Mouse (Mus musculus) heart, postnatal 10 days (tissue): ENCODE measurements around the gene Tmem87b. TPM values are rescaled to one million over a fixed set of nuclear protein-coding genes. Genes with fewer than 3 reads are reported as not detected.
A peak's percentile ranks its signal among the peaks of the same experiment; 100 is the strongest.

Source experiments
- DNase-seq, 2 experiments: peaks; one replicate each; pipeline ENCODE4 v3.0.0; 2021
- intact Hi-C: fragments of 180-260 bp; cut with DNase I; formaldehyde crosslinking; loops from one replicate; pipeline ENCODE4 v1.15.1; 2025
- total RNA-seq, 2 experiments: library from RNA; stranded (reverse); gene quantifications; 2 replicates each; pipeline ENCODE4 v1.2.3; 2021

The Tmem87b gene
- total RNA-seq, 2 experiments from 2014 or later = 24.0 to 25.5 TPM

- peak; percentile 78 to 79 for DNase-seq
- intact Hi-C loops = loop anchor here (1.0 to 5.0 kb wide), 2 partner anchors 65 to 119 kb away; partner anchors contain the start of gene Mertk
Measured at GRCm38 (mm10) chr2:128817387-128817785, 532 bp upstream of the Tmem87b start.

GRCm38 (mm10) chr2:128818956-128819643 is 1.2 kb downstream of the Tmem87b start:
- intact Hi-C loops = loop anchor here (5.0 kb wide), 1 partner anchor 67 kb away; no protein-coding TSS in a partner anchor
- peak in 1 of 2 experiments; percentile 34 for DNase-seq

- intact Hi-C loops = no loop called here
- DNase-seq = no peak
Measured at GRCm38 (mm10) chr2:128820631-128821030, 2.7 kb downstream of the Tmem87b start.

DNA sequence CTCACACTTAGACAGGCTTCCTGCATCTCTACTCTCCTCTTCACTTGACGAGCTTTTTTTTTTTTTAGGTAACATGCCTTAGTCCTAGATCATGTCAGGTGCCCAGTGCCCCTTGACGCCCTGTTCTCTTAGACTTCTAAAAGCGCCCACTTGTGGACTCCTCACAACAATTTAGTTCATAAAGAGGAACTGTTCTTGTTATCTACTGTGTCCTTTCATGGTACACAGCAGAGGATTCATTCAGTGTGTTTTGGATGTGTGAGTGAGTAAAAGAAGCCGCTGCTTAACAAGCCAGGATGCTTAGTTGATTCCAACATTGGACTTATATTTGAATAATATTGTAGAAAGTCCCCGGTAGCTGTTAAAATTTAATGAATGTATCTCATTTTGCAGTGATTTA is 6.0 kb downstream of the Tmem87b start:
- intact Hi-C loops = no loop called here
- DNase-seq = no peak

- no peak for DNase-seq
- intact Hi-C loops = no loop called here
Measured at GRCm38 (mm10) chr2:128827787-128828186, 9.9 kb downstream of the Tmem87b start.

DNA sequence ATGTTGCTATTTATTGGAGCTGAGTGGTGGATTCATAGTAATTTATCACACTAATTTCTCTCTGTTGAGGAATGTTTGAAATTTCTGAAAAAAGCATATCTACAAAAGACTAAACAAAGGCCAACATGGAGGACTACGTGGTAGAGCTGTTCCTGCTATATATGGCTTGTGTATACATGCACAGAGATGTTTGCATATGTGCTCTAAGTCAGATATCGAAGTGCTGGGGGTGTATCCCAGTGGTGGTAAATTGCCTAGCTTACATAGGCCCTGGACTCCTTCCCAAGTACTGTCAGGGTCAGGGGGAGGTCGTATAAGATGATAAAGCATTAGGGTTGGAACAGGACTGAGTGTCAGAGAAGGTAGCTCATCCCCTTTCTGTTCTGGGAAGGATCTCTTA is 14.7 kb downstream of the Tmem87b start:
- no peak for DNase-seq
- intact Hi-C loops = no loop called here

DNA sequence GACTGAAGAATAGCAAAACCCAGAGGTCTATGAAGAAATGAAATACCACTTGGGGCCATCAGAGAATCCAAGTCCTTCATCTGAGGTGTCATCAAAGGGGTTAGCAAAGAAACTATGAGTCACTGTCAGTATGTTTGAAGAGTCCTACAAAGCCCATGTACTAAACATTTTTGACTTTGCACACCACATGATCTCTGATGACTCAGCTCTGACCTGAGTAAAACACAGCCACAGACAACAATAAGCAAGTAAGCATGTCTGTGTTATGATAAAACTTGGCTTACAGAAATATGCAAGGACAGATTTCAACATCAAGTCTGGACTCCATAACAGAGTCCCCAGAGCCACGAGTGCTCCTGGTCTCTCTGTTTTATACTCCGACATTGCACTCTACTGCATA is 15.1 kb downstream of the Tmem87b start:
- no peak for DNase-seq
- intact Hi-C loops = no loop called here

DNA sequence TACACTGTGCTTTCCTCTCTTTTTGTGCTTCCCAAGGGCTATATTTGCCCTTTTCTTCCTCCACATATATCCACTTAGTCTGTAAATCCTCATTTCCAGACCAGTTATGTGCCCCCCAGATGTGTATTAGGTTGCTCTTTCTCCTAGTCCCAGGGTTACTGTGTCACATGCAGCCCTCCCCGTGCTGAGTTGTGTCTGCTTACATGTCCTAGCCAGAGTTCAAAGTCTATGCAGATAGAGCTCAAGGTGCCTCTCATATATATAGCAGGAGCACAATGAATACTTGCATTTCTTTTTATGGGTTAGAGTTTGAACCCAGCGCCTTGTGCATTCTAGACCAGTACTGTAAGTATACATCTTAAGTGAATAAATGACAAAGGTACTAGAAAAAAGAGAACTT is 15.5 kb downstream of the Tmem87b start:
- DNase-seq = no peak
- intact Hi-C loops = no loop called here

DNA sequence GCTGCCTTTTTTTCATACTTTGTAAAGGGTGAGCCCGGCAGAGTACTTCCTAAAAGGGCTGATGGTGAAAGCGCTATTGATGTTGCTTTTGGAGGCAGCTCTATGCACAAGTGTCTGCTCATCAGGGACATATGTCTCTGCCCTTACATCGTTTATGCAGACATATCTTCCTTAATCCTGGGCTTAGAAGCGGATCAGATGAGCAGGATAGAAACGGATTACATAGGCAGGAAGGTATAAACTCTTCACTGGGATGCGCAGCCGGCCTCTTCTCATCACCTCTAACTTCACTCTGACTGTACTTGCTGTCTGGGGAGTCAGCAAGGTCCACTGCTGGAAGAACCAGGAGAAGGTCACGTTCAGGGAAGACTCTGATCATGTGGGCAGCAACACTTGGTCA is 19.6 kb downstream of the Tmem87b start:
- intact Hi-C loops = no loop called here
- DNase-seq = no peak

- intact Hi-C loops = no loop called here
- DNase-seq = no peak
Measured at GRCm38 (mm10) chr2:128838611-128839010, 20.7 kb downstream of the Tmem87b start.

DNA sequence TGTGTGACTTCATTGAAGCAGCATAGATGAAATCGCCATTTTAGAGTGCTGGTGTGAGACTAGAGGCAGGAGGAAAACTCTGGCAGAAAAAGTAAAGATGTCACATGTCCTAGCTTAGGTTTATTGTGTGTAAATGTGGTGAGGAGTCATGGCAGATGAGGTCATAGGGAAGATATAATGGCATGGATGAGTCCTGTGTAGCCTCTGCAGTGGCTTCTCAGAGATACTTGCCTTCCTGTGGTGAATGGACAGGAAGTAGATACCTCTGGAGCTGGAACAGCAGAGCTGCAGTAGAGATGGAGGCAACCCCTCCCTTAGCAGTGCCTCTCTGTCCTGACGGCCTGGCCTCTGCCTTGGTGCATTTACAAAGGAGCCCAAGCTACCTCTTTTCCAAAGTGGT is 21.6 kb downstream of the Tmem87b start:
- intact Hi-C loops = no loop called here
- DNase-seq = no peak

GRCm38 (mm10) chr2:128842437-128842836 is 24.5 kb downstream of the Tmem87b start:
- intact Hi-C loops = no loop called here
- no peak for DNase-seq

- intact Hi-C loops = no loop called here
- peak; percentile 12 to 26 for DNase-seq
Measured at GRCm38 (mm10) chr2:128850036-128850435, 32.1 kb downstream of the Tmem87b start.

DNA sequence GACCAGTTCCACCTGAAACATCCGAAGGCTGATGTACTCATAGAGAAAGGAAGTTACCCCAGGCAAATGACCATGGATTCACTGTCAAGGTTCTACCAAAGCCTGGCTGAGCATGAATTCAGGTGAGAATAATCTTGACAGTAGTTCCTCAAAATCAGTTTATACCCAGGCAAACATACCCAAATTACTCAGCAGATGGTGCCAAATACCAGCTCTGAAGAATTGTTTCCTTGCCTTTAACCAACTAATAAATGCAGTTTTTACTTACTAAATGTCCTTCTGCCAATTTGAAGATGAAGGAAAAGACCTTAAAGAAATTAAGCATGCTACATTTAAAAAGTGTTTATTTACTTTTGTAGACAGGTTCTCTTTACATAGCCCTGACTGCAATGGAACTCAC is 38.8 kb downstream of the Tmem87b start:
- intact Hi-C loops = no loop called here
- DNase-seq = no peak

- intact Hi-C loops = no loop called here
Measured at GRCm38 (mm10) chr2:128858962-128859361, 41.0 kb downstream of the Tmem87b start.

GRCm38 (mm10) chr2:128859861-128860260 is 41.9 kb downstream of the Tmem87b start:
- DNase-seq = no peak
- intact Hi-C loops = no loop called here

More at GRCm38 (mm10) chr2:128858962-128859361, 41.0 kb downstream of the Tmem87b start:
- no peak for DNase-seq

GRCm38 (mm10) chr2:128862636-128863035 is 44.7 kb downstream of the Tmem87b start, which contains the start of gene Fbln7:
Gene Fbln7 (plus strand): TSS chr2:128862981.
- no peak for DNase-seq
- intact Hi-C loops = no loop called here

GRCm38 (mm10) chr2:128863777-128864331 is 45.9 kb downstream of the Tmem87b start:
- intact Hi-C loops = no loop called here
- DNase-seq = peak; percentile 77 to 78

- DNase-seq = no peak
- intact Hi-C loops = no loop called here
Measured at GRCm38 (mm10) chr2:128865061-128865460, 47.1 kb downstream of the Tmem87b start.

DNA sequence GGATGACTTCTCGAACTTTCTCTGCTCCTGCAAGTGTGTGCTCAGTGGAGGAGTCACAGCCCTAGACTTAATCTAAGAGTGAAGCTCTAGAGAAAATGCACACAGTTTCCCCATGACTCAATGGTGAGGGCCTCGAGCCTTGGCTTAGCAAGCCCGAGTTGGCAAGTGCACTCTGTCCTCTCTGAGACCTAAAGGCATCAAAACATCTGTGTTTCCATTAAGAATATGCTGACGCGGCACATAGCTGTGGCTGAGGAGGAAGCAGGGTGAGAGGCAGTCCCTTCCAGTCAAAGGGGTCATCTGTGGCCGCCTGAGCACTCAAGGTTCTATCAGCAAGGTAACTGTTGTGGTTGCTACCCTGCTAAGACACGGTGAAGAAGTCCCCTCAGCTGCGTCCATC is 53.7 kb downstream of the Tmem87b start:
- intact Hi-C loops = no loop called here
- DNase-seq = no peak

DNA sequence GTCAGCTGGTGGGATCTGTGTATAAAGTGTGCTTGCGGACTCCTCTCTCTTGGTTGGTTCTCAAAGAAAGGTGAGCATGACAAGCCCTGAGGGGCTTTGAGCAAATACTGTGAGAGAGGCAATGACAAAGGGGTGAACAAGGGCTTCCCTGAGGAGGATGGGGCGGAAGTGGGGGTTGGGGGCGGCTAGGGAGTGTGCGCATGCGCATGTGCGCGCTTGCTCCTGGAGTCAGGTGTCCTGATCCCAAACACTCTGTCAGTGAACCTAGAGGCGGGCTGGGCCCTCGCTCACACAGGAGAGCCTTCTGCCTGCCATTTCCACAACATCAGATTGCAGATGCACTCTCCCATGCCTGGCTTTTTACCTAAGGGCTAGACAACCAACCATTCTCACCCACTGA is 54.3 kb downstream of the Tmem87b start:
- DNase-seq = no peak
- intact Hi-C loops = no loop called here

GRCm38 (mm10) chr2:128875526-128875925 is 57.6 kb downstream of the Tmem87b start:
- DNase-seq = no peak
- intact Hi-C loops = no loop called here
